Mouse (Mus musculus) heart, embryonic 13.5 days (tissue): Measurements from ENCODE around the gene Masp2. TPM values are rescaled to one million over a fixed set of nuclear protein-coding genes. Genes with fewer than 3 reads are reported as not detected.
A peak's percentile ranks its signal among the peaks of the same experiment; 100 is the strongest.

ENCODE experiments used
- ATAC-seq: fragments of 200-750 bp; cut with Nextera tagmentation; 2 replicates; pipeline ENCODE4 v1.8.0; 2017; ENCODE audit warnings: moderate TSS enrichment; ENCODE audit not compliant: insufficient number of reproducible peaks, low FRiP score, low TSS enrichment; ENCODE audit errors: extremely low read depth
- H3K27ac ChIP-seq: fragments of 300-500 bp; sonication (generic); replicated peaks from 2 replicates; pipeline ENCODE4 v1.5.1; 2015; ENCODE audit warnings: moderate library complexity, mild to moderate bottlenecking, inconsistent platforms
- H3K27me3 ChIP-seq: fragments of 300-500 bp; sonication (generic); replicated peaks from 2 replicates; pipeline ENCODE4 v1.6.1; 2015; ENCODE audit warnings: mild to moderate bottlenecking, inconsistent platforms
- H3K36me3 ChIP-seq: fragments of 300-500 bp; sonication (generic); 2 replicates; pipeline ENCODE4 v1.6.1; 2015; ENCODE audit warnings: mild to moderate bottlenecking, inconsistent platforms
- H3K4me1 ChIP-seq: fragments of 300-500 bp; sonication (generic); 2 replicates; pipeline ENCODE4 v1.6.1; 2015; ENCODE audit warnings: inconsistent platforms
- H3K4me2 ChIP-seq: fragments of 300-500 bp; sonication (generic); 2 replicates; pipeline ENCODE4 v1.6.1; 2015; ENCODE audit warnings: inconsistent platforms, mild to moderate bottlenecking, moderate library complexity
- H3K4me3 ChIP-seq: fragments of 300-500 bp; sonication (generic); 2 replicates; pipeline ENCODE4 v1.5.1; 2015; ENCODE audit warnings: moderate library complexity, mild to moderate bottlenecking, inconsistent platforms
- H3K9ac ChIP-seq: fragments of 300-500 bp; sonication (generic); 2 replicates; pipeline ENCODE4 v1.6.1; 2015; ENCODE audit warnings: inconsistent platforms, mild to moderate bottlenecking, moderate library complexity
- H3K9me3 ChIP-seq: fragments of 300-500 bp; sonication (generic); 2 replicates; pipeline ENCODE4 v1.6.1; 2016; ENCODE audit warnings: inconsistent platforms
- WGBS: fragments of 180-500 bp; shearing (Covaris S2); methylation state at CpG from one replicate; pipeline ENCODE4 v1.1.7; 2015; ENCODE audit warnings: mixed read lengths; 5-methylcytosine and 5-hydroxymethylcytosine counted together
- polyA plus RNA-seq: library from polyadenylated mRNA; unstranded; fragments of >200 nt; fragmentation: Nextera tagmentation; extraction: Ambion mirVana; gene quantifications from 2 replicates; pipeline ENCODE4 v1.2.1, GENCODE M21; 2015

Gene Masp2
- polyA plus RNA-seq, 1 experiment from 2014 or later, result not detected

GRCm38 (mm10) chr4:148586648-148587047 lies 15.7 kb upstream of the Masp2 start:
- H3K4me1 ChIP-seq, result peaks cover 17% of the 10 kb centered on the region
- 65% methylated on average over 9 of the region's 9 CpGs for WGBS
- no peak for ATAC-seq

DNA sequence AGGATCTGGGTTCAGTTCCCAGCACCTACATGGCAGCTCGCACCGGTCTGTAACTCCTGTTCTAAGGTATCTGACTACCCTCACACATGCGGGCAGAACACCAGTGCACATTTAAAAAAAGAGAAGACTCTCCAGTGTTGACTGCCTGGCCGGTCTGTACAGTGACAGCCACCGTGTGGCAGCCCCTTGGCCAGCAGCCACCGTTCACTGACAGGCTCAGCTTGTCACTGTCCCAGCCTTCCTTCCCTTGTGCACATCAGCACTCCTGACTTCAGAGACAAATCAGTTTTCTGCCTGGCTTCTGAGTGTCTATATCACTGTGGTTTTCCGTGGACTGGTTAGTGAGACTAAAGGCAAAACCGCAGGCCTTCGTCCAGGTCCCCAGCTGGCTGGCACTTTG lies 13.6 kb upstream of the Masp2 start:
- H3K36me3 ChIP-seq, result peaks cover 9% of the 10 kb centered on the region
- H3K4me3 ChIP-seq, result no peak overlapping the region
- no peak overlapping the region for H3K4me2 ChIP-seq
- H3K4me1 ChIP-seq, result peaks cover 31% of the 10 kb centered on the region
- H3K27me3 ChIP-seq, result no peaks in the 10 kb centered on the region
- no peaks in the 10 kb centered on the region for H3K9me3 ChIP-seq
- no peak for ATAC-seq
- 63% methylated on average over 9 of the region's 9 CpGs for WGBS
- 0 out of 2 replicates have a peak overlapping the region, but pooled peaks have one; percentile 10 for H3K27ac ChIP-seq
- no peak overlapping the region for H3K9ac ChIP-seq

More at GRCm38 (mm10) chr4:148586648-148587047, 15.7 kb upstream of the Masp2 start:
- Histone ChIP-seq H3K9ac (no peak overlapping the region), H3K4me3 (no peak overlapping the region), H3K36me3 (peaks cover 19% of the 10 kb centered on the region), H3K27me3 (no peaks in the 10 kb centered on the region), H3K27ac (no peak overlapping the region), H3K9me3 (no peaks in the 10 kb centered on the region), H3K4me2 (no peak overlapping the region)

DNA sequence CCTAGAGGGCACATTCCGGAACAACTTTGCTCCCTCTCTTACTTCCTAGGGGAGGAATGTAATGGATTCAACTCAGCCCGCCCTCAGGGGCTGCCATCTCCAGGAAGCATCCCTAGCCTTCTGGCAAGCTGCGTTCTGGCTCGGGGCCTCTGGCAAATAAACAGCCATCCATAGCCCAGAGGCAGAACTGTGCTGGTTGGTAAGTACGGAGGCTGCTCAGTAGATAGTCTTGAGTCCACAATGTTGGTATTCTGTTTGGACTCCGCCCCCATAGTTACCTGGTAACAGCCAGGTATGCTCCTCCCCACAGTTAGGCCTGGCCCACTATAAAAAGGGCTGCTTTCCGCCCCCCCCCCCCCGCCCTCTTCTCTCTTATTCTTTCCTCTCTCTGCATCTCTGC lies 12.8 kb upstream of the Masp2 start:
- H3K9ac ChIP-seq, result no peak overlapping the region
- peaks cover 28% of the 10 kb centered on the region for H3K4me1 ChIP-seq
- no peak for ATAC-seq
- H3K36me3 ChIP-seq, result peaks cover 17% of the 10 kb centered on the region
- no peak overlapping the region for H3K4me2 ChIP-seq
- H3K9me3 ChIP-seq, result no peaks in the 10 kb centered on the region
- no peak overlapping the region for H3K4me3 ChIP-seq
- no peaks in the 10 kb centered on the region for H3K27me3 ChIP-seq
- 62% methylated on average over 7 of the region's 8 CpGs for WGBS
- H3K27ac ChIP-seq, result no peak overlapping the region

GRCm38 (mm10) chr4:148590421-148591170 lies 11.8 kb upstream of the Masp2 start:
- WGBS, result 5% methylated on average over 18 of the region's 18 CpGs
- no peaks in the 10 kb centered on the region for H3K9me3 ChIP-seq
- peaks cover 24% of the 10 kb centered on the region for H3K4me1 ChIP-seq
- H3K27ac ChIP-seq, result peak overlapping the region; percentile 67
- H3K4me2 ChIP-seq, result peak overlapping the region; percentile 93
- H3K4me3 ChIP-seq, result peak overlapping the region; percentile 96
- peak overlapping the region; percentile 81 for H3K9ac ChIP-seq
- no peak for ATAC-seq
- H3K27me3 ChIP-seq, result no peaks in the 10 kb centered on the region
- H3K36me3 ChIP-seq, result peaks cover 27% of the 10 kb centered on the region

DNA sequence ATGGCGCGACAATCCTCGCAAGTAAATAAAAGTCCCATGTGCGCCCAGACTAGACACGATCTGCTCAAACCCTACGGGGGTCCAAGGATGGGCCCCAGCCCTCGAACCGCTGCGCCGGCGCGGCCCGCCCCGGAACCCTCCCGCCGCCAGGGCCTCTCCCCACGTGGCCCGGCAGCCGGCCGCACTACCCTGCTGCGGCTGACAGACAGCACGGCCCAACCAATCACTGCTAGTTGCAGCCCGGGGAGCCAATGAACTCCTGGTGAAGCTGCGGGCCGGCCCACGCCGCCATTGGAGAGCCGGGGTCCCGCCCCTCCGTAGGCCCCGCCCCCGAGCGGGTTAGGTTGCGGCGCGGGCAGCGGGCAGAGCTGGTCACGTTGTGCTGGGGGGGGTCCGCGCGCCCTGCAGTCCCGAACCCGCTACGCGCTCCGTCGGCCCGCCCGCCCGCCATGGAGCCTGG lies 11.2 kb upstream of the Masp2 start, which contains the start of gene Srm:
Gene Srm, plus strand, starts transcription at position 333 of the 460 bp plus-strand sequence.
- peak; percentile 99 for ATAC-seq
- Histone ChIP-seq H3K4me1 (peaks cover 24% of the 10 kb centered on the region), H3K9me3 (no peaks in the 10 kb centered on the region), H3K27ac (peak within 1 kb of the TSS; percentile 67), H3K4me3 (peak within 1 kb of the TSS; percentile 96), H3K4me2 (peak within 1 kb of the TSS; percentile 93), H3K9ac (peak within 1 kb of the TSS; percentile 94), H3K36me3 (peaks cover 33% of the 10 kb centered on the region), H3K27me3 (no peaks in the 10 kb centered on the region)
- WGBS, result under 1% methylated on average over 49 of the region's 50 CpGs

DNA sequence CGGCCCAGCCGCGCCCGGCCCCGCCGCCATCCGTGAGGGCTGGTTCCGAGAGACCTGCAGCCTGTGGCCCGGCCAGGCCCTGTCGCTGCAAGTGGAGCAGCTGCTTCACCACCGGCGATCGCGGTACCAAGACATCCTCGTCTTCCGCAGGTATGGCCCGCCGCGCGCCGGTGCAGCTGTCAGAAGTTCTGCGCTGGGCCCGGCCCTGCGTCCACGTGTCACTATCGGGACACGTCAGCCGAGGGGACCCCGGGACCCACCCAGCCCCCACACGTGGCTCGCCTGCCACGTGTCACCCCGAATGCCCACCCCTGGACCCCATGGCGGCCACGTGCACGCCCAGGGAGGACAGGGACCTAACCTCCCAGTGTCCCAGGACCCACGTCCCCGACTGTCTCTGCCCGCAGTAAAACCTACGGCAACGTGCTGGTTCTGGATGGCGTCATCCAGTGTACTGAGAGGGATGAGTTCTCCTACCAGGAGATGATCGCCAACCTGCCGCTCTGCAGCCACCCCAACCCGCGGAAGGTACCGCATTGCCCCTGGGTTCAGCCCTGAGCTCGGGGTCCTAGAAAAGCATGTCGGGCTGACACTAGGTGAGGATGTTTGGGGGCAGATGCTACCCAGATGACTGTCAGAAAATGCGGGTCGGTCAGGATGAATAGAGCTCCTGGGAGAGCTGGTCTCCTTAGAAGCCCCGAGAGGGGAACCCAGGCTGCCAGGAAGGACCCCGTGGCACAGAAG lies 10.5 kb upstream of the Masp2 start:
- peaks cover 39% of the 10 kb centered on the region for H3K36me3 ChIP-seq
- ATAC-seq, result peak; percentile 13; the same call in 1 of the 2 replicates
- H3K27ac ChIP-seq, result peak overlapping the region; percentile 59

DNA sequence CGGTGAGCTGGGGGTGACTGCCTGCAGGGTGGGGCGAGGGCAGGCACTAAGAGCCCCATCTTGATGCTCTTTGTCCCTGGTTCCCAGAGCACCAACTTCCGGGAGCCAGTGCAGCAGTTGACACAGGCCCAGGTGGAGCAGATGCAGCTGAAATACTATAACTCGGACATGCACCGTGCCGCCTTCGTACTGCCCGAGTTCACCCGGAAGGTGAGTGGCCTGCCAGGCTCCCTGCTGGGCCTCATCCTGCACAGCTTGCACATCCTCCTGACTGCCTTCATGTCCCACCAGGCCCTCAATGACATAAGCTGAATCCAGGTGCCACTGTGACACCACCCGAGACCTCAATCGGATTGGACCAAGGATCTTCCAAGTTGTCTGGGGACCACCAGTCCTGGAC lies 8.4 kb upstream of the Masp2 start:
- Histone ChIP-seq H3K9me3 (peaks cover 9% of the 10 kb centered on the region; the same call in 1 of the 2 replicates), H3K4me1 (peaks cover 19% of the 10 kb centered on the region), H3K4me2 (no peak overlapping the region), H3K27me3 (no peaks in the 10 kb centered on the region), H3K4me3 (no peak overlapping the region), H3K9ac (no peak overlapping the region), H3K27ac (no peak overlapping the region), H3K36me3 (peaks cover 61% of the 10 kb centered on the region)
- WGBS, result 92% methylated on average over 11 of the region's 11 CpGs
- ATAC-seq, result no peak

More for the DNA sequence above, 10.5 kb upstream of the Masp2 start:
- Histone ChIP-seq H3K9ac (peak overlapping the region; percentile 94), H3K4me3 (peak overlapping the region; percentile 96), H3K27me3 (no peaks in the 10 kb centered on the region), H3K9me3 (no peaks in the 10 kb centered on the region), H3K4me2 (peak overlapping the region; percentile 93), H3K4me1 (peaks cover 24% of the 10 kb centered on the region)
- under 1% methylated on average over 53 of the region's 53 CpGs for WGBS

DNA sequence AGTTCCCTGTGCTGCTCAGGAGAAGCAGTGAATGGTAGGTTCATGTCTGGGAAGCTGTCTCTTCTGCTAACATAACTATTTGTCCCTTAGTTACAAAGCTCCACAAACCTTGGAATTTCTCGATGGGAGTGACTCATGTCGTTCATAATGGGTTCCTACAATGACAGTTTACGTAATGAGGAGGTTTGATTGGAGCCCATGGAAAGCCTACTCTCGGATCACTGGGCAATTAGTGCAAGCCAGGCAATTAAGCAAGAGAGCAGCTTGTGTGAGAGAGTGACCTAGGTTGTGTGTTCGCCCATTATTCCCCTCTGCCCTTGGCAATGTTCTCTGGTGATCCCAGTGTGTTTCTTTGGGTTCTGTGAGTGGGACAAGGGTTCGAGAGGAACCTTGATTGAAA lies 6.4 kb upstream of the Masp2 start:
- H3K9me3 ChIP-seq, result peaks cover 11% of the 10 kb centered on the region; the same call in 1 of the 2 replicates
- H3K27ac ChIP-seq, result no peak overlapping the region
- no peak for ATAC-seq
- 86% methylated on average over 6 of the region's 6 CpGs for WGBS
- H3K4me3 ChIP-seq, result no peak overlapping the region
- H3K27me3 ChIP-seq, result no peaks in the 10 kb centered on the region
- no peak overlapping the region for H3K9ac ChIP-seq
- no peak overlapping the region for H3K4me2 ChIP-seq
- peaks cover 14% of the 10 kb centered on the region for H3K4me1 ChIP-seq
- peaks cover 67% of the 10 kb centered on the region for H3K36me3 ChIP-seq

- H3K36me3 ChIP-seq, result peaks cover 67% of the 10 kb centered on the region
- H3K9ac ChIP-seq, result no peak overlapping the region
- no peak for ATAC-seq
- peaks cover 11% of the 10 kb centered on the region; the same call in 1 of the 2 replicates for H3K9me3 ChIP-seq
- no peak overlapping the region for H3K4me2 ChIP-seq
- no peaks in the 10 kb centered on the region for H3K27me3 ChIP-seq
- no peak overlapping the region for H3K4me3 ChIP-seq
- 91% methylated on average over 3 of the region's 3 CpGs for whole genome bisulfite sequencing
- peaks cover 14% of the 10 kb centered on the region for H3K4me1 ChIP-seq
- H3K27ac ChIP-seq, result no peak overlapping the region
These were observed 5.6 kb upstream of the Masp2 start for GRCm38 (mm10) chr4:148596731-148597130.

- no peak overlapping the region for H3K27ac ChIP-seq
- no peak overlapping the region for H3K4me2 ChIP-seq
- H3K4me3 ChIP-seq, result no peak overlapping the region
- 93% methylated on average over 12 of the region's 12 CpGs for WGBS
- H3K27me3 ChIP-seq, result no peaks in the 10 kb centered on the region
- no peaks in the 10 kb centered on the region for H3K4me1 ChIP-seq
- no peak for ATAC-seq
- H3K36me3 ChIP-seq, result peaks cover 58% of the 10 kb centered on the region
- no peak overlapping the region for H3K9ac ChIP-seq
- peaks cover 11% of the 10 kb centered on the region; the same call in 1 of the 2 replicates for H3K9me3 ChIP-seq
These were observed 3.5 kb upstream of the Masp2 start for GRCm38 (mm10) chr4:148598826-148599225.

DNA sequence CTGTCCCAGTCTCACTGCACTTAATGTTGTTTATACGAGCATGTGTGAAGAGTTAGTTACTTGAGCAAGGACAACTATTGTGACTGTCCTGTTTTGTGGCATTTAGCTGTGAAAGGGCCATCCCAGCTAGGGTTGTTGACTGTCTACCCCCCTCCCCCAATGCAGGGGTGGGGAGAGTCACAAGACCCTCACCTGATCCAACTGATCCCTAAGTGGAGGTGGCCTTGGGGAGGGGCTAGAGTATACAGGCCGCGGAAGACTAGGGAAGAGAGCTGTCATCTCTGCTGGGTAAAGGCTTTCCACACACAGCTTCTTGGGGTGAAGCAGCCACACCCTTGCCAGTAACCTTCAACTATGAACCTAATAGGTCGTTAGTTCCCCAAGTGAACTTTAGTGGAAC lies 2.0 kb upstream of the Masp2 start:
- ATAC-seq, result no peak
- WGBS, result 75% methylated on average over 4 of the region's 4 CpGs
- H3K36me3 ChIP-seq, result peaks cover 43% of the 10 kb centered on the region
- no peak overlapping the region for H3K4me2 ChIP-seq
- H3K4me3 ChIP-seq, result no peak overlapping the region
- H3K9ac ChIP-seq, result no peak overlapping the region
- H3K27ac ChIP-seq, result no peak overlapping the region
- no peaks in the 10 kb centered on the region for H3K4me1 ChIP-seq
- H3K27me3 ChIP-seq, result no peaks in the 10 kb centered on the region
- H3K9me3 ChIP-seq, result peaks cover 11% of the 10 kb centered on the region; the same call in 1 of the 2 replicates
